Mouse (Mus musculus): ENCODE measurements around the gene Alox12b.
A peak's percentile ranks its signal among the peaks of the same experiment; 100 is the strongest.

Alox12b gene

DNA sequence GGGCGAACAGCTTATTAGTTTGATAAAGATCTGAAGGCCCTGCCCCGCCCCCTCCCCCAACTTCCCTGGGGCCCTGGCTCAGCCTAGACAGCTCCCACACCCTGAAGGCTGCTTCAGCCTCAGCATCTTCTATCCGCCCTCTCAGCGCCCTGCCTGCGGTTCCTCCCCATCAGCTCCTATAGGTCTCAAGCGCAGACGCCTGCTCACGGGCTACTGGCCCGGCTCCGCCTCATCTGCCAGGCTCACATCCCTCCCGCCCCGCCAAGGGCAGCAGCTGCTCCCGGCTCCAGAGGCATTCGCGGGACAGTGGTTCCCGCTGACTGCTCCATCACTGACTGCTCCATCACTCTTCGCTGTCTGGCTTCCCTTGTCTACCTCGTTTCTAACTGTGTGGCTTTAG is at the start of gene Alox12b:
Gene Alox12b, plus strand, starts transcription at position 190 of the 400 bp plus-strand sequence.
- DNase-seq (ENCODE audit: low read depth, low spot score): no peak

- DNase-seq (ENCODE audit: low read depth, low spot score): no peak
Observed at GRCm38 (mm10) chr11:69107676-69108075, 49.1 kb upstream of the Alox12b start.

DNA sequence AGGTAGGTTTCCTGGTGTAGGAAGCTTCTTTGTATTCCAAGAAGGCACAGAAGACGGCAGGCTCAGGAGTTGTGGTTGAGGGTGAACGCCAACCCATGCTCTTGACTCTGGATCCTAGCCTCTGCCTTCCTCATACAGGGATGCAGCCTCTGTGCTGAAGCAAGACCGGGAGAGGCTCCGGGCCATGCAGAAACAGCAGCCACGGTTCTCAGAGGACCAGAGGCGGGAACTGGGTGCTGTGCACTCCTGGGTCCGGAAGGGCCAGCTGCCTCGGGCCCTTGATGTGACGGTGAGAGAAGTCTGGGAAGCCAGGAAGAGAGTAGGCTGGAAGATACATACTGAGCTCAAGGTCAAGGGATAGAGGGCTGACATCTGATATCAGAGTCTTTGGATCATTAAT is 48.6 kb upstream of the Alox12b start:
- DNase-seq (ENCODE audit: low read depth, low spot score): no peak

- no peak for DNase-seq (ENCODE audit: low read depth, low spot score)
Observed at GRCm38 (mm10) chr11:69109032-69109900, 47.5 kb upstream of the Alox12b start.

DNA sequence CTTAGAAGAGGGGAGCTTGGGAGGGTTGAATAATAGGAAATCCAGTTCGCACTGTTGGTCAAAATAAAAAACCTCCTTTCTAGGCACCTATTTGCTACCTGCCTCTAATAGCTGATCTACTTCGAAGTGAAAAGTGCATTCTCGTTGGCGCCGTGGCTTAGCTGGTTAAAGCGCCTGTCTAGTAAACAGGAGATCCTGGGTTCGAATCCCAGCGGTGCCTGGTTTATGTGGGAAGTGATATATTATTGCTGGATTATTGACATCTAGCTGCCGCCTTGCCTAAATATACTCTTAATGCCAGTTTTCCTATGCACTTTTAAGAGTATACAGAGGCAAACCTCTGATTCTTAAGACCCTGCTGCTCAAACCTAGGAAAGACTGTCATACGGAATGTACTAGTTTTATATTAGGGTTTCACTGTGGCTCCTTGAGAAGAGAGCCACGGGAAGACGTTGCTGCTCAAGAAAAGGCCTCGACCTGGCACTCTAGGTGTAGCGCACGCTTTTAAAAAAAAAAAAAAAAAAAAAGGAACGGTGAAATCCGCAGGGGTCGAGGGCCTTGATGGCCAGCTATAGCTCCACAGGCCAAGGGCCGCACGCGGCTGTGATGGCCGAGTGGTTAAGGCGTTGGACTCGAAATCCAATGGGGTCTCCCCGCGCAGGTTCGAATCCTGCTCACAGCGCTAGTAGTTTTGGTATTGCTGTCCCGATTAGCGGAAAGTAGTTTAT is 46.3 kb upstream of the Alox12b start:
- no peak for DNase-seq (ENCODE audit: low read depth, low spot score)

GRCm38 (mm10) chr11:69111051-69111810 is 45.6 kb upstream of the Alox12b start:
- no peak for DNase-seq (ENCODE audit: low read depth, low spot score)

GRCm38 (mm10) chr11:69111865-69112264 is 44.9 kb upstream of the Alox12b start:
- no peak for DNase-seq (ENCODE audit: low read depth, low spot score)

DNA sequence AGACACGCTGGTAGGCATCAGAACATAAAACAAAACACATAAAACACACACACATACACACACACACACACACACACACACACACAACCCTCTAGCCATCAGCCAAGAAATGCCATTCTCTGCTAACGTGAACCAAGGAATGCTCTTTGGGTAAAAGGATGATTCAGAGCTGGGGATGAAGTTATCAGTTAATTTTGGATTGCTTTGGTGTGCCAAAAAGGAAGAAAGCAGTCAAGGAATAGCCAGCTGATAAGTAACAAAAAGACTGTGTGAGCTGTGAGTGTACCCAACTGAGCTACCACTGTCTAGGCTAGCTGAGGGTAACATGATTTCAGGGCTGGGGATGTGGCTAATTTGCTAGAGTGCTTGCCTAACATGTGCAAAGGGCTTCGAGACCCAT is 42.8 kb upstream of the Alox12b start:
- DNase-seq (ENCODE audit: low read depth, low spot score): no peak

DNA sequence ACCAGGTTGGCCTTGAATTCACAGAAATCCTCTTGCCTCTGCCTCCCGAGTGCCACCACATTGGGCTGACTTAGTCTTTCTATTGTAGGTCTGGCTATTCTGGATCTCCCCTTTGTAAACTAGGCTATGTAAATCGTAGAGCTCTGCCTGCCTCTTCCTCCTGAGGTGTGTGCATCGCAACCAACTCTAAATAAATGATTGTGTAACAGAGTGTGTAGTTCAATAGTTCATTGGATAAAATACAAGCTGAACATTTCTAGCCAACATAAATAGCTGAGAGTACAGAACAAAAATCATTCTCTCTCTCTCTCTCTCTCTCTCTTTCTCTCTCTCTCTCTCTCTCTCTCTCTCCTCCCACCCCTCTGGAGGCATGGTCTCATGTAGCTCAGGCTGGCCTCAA is 42.2 kb upstream of the Alox12b start:
- DNase-seq (ENCODE audit: low read depth, low spot score): no peak

- DNase-seq (ENCODE audit: low read depth, low spot score): no peak
Observed at GRCm38 (mm10) chr11:69116843-69117242, 39.9 kb upstream of the Alox12b start.

- no peak for DNase-seq (ENCODE audit: low read depth, low spot score)
Observed at GRCm38 (mm10) chr11:69117737-69118695, 38.8 kb upstream of the Alox12b start.

DNA sequence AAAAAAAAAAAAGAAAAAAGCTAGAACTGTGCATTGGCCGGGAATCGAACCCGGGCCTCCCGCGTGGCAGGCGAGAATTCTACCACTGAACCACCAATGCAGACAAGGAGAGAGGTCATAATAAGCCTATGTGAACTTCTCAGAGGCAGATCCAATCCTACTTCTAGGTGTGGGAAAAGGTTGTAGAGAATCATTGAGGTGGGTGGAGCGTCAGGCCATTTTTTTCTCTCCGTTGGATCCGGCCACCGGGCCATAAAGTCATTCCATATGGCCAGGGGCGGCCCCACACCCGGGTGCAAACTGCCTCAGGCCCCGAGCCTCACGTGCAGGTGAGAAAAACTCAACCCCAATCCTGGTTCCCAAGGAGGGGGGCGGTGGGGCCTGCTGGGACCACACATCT is 38.0 kb upstream of the Alox12b start:
- DNase-seq (ENCODE audit: low read depth, low spot score): no peak

DNA sequence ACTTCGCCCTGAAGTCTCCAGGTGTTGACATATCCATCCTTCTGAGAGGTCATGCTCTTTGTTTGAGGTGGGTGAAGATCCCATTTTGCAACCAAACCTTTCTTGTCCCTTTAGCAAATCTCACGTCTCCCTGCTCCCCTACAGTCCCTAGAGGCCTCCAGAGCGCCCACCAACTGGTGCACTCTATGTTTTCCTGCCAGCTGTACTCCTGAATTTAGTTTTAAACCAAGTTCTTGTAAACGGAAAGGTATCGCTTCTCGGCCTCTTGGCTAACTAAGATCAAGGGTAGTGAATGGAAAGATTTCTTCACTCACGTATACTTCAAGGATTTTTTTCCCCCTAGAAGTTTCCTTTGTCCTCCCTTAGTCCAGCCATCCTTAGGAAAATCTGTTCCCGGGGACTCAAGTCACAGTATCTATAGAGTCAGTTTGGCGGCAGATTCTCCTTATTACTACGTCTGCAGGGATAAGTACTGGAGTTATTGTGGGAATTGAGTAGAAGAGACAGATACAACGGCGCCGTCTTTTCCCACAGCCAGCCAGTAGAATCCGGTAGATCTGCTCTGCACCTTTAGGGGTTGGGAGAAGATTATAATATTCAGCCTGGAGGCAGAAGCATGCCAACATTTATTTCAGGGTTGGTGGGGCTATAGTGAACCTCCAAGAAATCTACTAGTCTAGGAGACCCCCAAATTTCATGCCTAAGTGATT is 37.2 kb upstream of the Alox12b start:
- no peak for DNase-seq (ENCODE audit: low read depth, low spot score)

DNA sequence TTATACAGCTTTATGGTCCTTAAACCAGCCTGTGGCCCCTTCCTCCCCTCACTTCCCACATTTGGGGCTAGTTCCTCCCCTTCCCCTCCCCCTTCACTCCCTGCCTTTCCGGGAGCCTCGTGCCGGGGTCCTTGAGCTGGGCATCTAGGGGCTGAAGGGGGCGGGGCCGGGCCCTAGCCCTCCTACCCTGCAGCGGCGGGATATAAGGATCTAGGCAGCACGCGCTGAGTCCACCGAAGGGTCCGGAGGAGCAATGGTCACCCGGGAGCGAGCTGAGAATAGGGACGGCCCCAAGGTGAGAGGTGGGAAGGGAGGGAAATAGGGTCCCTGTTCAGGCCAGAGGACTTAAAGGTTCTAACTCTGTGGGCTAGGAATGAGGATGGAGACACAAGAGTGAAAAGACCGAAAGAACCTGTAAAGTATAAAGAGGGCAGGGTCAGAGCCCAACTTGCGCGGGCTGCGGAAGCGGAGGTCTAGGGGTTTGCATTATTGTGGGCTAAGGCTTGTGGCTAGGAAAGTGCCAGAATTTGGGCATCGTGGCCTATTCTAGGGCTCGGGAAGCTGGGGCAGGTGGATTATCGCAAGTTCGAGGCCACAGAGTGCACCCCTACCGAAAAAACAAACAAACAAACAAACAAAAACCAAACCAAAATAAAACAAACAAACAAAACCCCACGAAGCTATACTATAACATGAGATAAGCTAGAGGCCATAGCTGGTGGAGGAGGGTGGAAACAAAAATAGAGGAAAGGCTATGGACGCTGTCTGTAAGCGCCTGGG is 36.4 kb upstream of the Alox12b start, which contains the start of gene Hes7:
Gene Hes7, plus strand, starts transcription at position 184 of the 780 bp plus-strand sequence.
- no peak for DNase-seq (ENCODE audit: low read depth, low spot score)

DNA sequence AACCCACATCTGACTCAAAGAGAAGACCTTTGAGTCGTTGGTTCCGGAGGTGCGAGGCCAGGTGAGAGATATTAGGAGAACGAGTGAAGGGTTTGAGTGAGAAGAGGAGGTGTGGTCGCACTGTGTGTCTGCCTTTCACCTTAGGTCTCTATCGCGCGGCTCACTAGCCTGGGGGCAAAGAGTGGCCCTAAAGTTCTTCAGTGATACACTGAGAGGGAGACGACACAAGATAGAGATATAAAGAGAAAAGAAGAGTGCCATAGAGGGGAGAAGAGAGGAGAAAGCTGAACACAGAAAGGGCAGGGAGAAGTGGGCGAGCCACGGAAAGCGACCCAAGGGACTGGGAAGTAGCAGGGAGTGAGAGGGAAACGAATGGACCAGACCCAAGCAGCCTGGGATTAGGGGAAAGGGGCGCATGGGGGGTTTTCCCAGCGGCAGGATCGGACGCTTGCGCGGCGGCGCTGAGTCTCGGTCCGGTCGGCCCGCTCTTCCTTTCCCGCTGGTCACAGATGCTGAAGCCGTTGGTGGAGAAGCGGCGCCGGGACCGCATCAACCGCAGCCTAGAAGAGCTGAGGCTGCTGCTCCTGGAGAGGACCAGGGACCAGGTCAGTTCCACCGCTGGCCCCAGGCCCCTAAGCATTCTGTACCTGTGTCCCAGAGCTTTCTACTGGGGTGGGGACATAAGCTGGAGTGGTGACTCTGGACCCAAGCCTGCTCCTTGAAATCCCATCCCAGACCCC is 35.6 kb upstream of the Alox12b start:
- DNase-seq (ENCODE audit: low read depth, low spot score): no peak

- no peak for DNase-seq (ENCODE audit: low read depth, low spot score)
Observed at GRCm38 (mm10) chr11:69121741-69122335, 35.0 kb upstream of the Alox12b start.

DNA sequence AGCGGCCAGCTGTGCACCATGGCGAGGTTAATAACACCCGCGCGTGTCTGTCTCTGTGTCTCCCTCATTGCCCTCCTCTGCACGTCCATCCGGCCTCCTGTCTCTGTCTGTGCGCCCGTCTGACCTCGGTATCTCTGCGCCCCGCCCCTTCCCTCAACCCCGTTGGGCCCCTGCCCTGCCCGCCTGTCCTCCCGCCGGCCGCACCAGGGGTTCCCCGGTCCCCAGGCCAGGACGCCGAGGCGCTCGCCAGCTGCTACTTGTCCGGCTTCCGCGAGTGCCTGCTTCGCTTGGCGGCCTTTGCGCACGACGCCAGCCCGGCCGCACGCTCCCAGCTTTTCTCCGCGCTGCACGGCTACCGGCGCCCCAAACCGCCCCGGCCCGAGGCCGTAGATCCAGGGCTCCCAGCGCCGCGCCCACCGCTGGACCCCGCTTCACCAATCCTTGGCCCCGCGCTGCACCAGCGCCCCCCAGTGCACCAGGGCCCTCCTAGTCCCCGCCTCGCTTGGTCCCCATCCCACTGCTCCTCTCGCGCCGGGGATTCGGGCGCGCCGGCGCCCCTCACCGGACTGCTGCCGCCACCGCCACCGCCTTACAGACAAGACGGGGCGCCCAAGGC is 34.3 kb upstream of the Alox12b start, which contains the start of gene 9130213A22Rik:
Gene 9130213A22Rik, minus strand, starts transcription at position 254 of the 616 bp plus-strand sequence.
- peak; percentile 78 for DNase-seq (ENCODE audit: low read depth, low spot score)

Measured in embryo, embryonic 11.5 days (tissue).